Mouse (Mus musculus): ENCODE measurements around the gene Rit1. TPM values are rescaled to one million over a fixed set of nuclear protein-coding genes. Genes with fewer than 3 reads are reported as not detected.
"Not testable (repeated sequence)": the region's sequence is repeated elsewhere in the genome, so short reads cannot be mapped to it uniquely, and the experiment has no call there.

Gene Rit1
- total RNA-seq (2021), result 10 to 100 TPM; 44.4 to 50.3 TPM

- peak; percentile 71 to 76 for DNase-seq
These were observed at the start of gene Rit1 for GRCm38 (mm10) chr3:88716399-88717197. TSS of gene Rit1 (plus strand) at chr3:88716838.

GRCm38 (mm10) chr3:88677399-88677798 is 39.2 kb upstream of the Rit1 start:
- peak; percentile 42 to 50 for DNase-seq

GRCm38 (mm10) chr3:88683814-88684213 is 32.8 kb upstream of the Rit1 start:
- no peak for DNase-seq

- DNase-seq, result no peak
These were observed 32.2 kb upstream of the Rit1 start for GRCm38 (mm10) chr3:88684236-88684979.

GRCm38 (mm10) chr3:88684980-88685941 is 31.4 kb upstream of the Rit1 start, which contains the start of gene Khdc4:
TSS of gene Khdc4 (plus strand) at chr3:88685803.
- DNase-seq, result peak; percentile 97 to 98

- no peak for DNase-seq
These were observed 30.6 kb upstream of the Rit1 start for GRCm38 (mm10) chr3:88685958-88686451.

GRCm38 (mm10) chr3:88686734-88687611 is 29.7 kb upstream of the Rit1 start:
- DNase-seq, result no peak

GRCm38 (mm10) chr3:88689079-88689478 is 27.6 kb upstream of the Rit1 start:
- DNase-seq, result no peak

GRCm38 (mm10) chr3:88695545-88695944 is 21.1 kb upstream of the Rit1 start:
- DNase-seq, result no peak

GRCm38 (mm10) chr3:88698051-88698450 is 18.6 kb upstream of the Rit1 start:
- DNase-seq, result no peak

GRCm38 (mm10) chr3:88698834-88699233 is 17.8 kb upstream of the Rit1 start:
- no peak for DNase-seq

GRCm38 (mm10) chr3:88700247-88700646 is 16.4 kb upstream of the Rit1 start:
- DNase-seq, result no peak

- no peak for DNase-seq
These were observed 15.4 kb upstream of the Rit1 start for GRCm38 (mm10) chr3:88701222-88701621.

GRCm38 (mm10) chr3:88713709-88714108 is 2.9 kb upstream of the Rit1 start:
- DNase-seq, result no peak

GRCm38 (mm10) chr3:88714725-88715124 is 1.9 kb upstream of the Rit1 start:
- DNase-seq, result no peak

GRCm38 (mm10) chr3:88715716-88716115 is 922 bp upstream of the Rit1 start:
- DNase-seq, result not testable (repeated sequence)

GRCm38 (mm10) chr3:88717198-88717798 is 660 bp downstream of the Rit1 start:
- peak; percentile 35 to 44 for DNase-seq

GRCm38 (mm10) chr3:88717831-88718230 is 1.2 kb downstream of the Rit1 start:
- no peak for DNase-seq

- DNase-seq, result no peak
These were observed 2.5 kb downstream of the Rit1 start for GRCm38 (mm10) chr3:88719098-88719497.

- DNase-seq, result no peak
These were observed 19.9 kb downstream of the Rit1 start for GRCm38 (mm10) chr3:88736556-88736955.

GRCm38 (mm10) chr3:88738641-88739040 is 22.0 kb downstream of the Rit1 start:
- peak in 1 of 2 experiments; percentile 38 for DNase-seq
